Comparison of ENCODE assay signal across 9 mouse cellular contexts in genomic region chr7:73637810-73638125, GRCm38 (mm10).
DNase-seq lines count a peak whose midpoint lies in the region; ATAC-seq and TF ChIP-seq lines count a peak whose summit lies in the region.
"Had no signal": no experiment of that assay in that cellular context is flagged by ENCODE, and none has a peak within 500 bp of the region (broad histone marks: within the 10 kb centered on the region; RNA-seq: fewer than 3 reads in every experiment).

No protein-coding gene starts in this region.

- H3K36me3 ChIP-seq in forebrain, postnatal 0 days (ENCODE audit: insufficient read depth), result no peaks in the 10 kb centered on the region
- no peaks in the 10 kb centered on the region for H3K36me3 ChIP-seq in midbrain, embryonic 12.5 days
- no peaks in the 10 kb centered on the region for H3K36me3 ChIP-seq in liver, embryonic 11.5 days (ENCODE audit: control insufficient read depth, insufficient read depth, low read length)

- no peak for TF ChIP-seq POLR2A in lung, adult 2 months (IDR thresholded peaks at IDR 0.05; ENCODE audit: borderline replicate concordance, extremely low read depth, low read depth, low read length)

- WGBS in forebrain, postnatal 0 days, result 5% methylated on average over 4 of the region's 4 CpGs
- WGBS in midbrain, embryonic 12.5 days, result 15% methylated on average over 4 of the region's 4 CpGs
- 72% methylated on average over 4 of the region's 4 CpGs for WGBS in liver, embryonic 11.5 days
- 81% methylated on average over 4 of the region's 4 CpGs for WGBS in lung, adult 2 months

- H3K4me2 ChIP-seq in forebrain, postnatal 0 days (ENCODE audit: low read depth), result no peak overlapping the region
- no peak overlapping the region for H3K4me2 ChIP-seq in midbrain, embryonic 12.5 days (replicated peaks)
- H3K4me2 ChIP-seq in liver, embryonic 11.5 days, result no peak overlapping the region

- peak overlapping the region; percentile 67 for H3K27ac ChIP-seq in forebrain, postnatal 0 days (ENCODE audit: low read depth, low read length)
- no peak overlapping the region for H3K27ac ChIP-seq in midbrain, embryonic 12.5 days (replicated peaks)
- H3K27ac ChIP-seq in liver, embryonic 11.5 days (ENCODE audit: low read depth, low read length), result no peak overlapping the region

- ATAC-seq in forebrain, postnatal 0 days, result peak; percentile 97
- peak; percentile 90 for ATAC-seq in midbrain, embryonic 12.5 days (ENCODE audit: low FRiP score, low read depth)
- ATAC-seq in liver, embryonic 11.5 days (replicated peaks; ENCODE audit: low FRiP score), result no peak

- H3K4me1 ChIP-seq in forebrain, postnatal 0 days (ENCODE audit: insufficient read depth), result peaks cover 14% of the 10 kb centered on the region; the same call in 1 of the 2 replicates
- H3K4me1 ChIP-seq in midbrain, embryonic 12.5 days, result peaks cover 31% of the 10 kb centered on the region
- no peaks in the 10 kb centered on the region for H3K4me1 ChIP-seq in liver, embryonic 11.5 days (replicated peaks; ENCODE audit: control insufficient read depth, insufficient read depth, low read length)
- no peaks in the 10 kb centered on the region for H3K4me1 ChIP-seq in lung, adult 2 months (ENCODE audit: control insufficient read depth, insufficient read depth, low read length)

- H3K4me3 ChIP-seq in forebrain, postnatal 0 days (ENCODE audit: low read depth, low read length), result no peak overlapping the region
- no peak overlapping the region for H3K4me3 ChIP-seq in midbrain, embryonic 12.5 days
- H3K4me3 ChIP-seq in liver, embryonic 11.5 days (ENCODE audit: low read depth, low read length), result no peak overlapping the region
- no peak overlapping the region for H3K4me3 ChIP-seq in lung, adult 2 months (replicated peaks; ENCODE audit: extremely low read depth, low read depth, low read length)

- TF ChIP-seq CTCF in forebrain, postnatal 0 days (IDR thresholded peaks at IDR 0.05; ENCODE audit: low read depth), result no peak
- TF ChIP-seq CTCF in lung, adult 2 months (IDR thresholded peaks at IDR 0.05; ENCODE audit: insufficient read depth, low read length), result no peak

- peak; percentile 66 to 85 for DNase-seq in right cerebral cortex, postnatal 10 days (ENCODE audit: low spot score in 2 of 2)
- no peak for DNase-seq in right cerebral cortex, postnatal 14 days
- DNase-seq in forebrain, postnatal 0 days, result peak; percentile 86
- DNase-seq in telencephalon, adult 2 months (ENCODE audit: low read depth, low spot score), result peak; percentile 63
- DNase-seq in B cell, adult 2 months, result no peak
- DNase-seq in liver, embryonic 11.5 days (ENCODE audit: low spot score), result no peak
- no peak for DNase-seq in lung, adult 2 months
- DNase-seq: gastrocnemius, postnatal 36 days had no signal

- H3K9me3 ChIP-seq in forebrain, postnatal 0 days (ENCODE audit: low read length), result no peaks in the 10 kb centered on the region
- no peaks in the 10 kb centered on the region for H3K9me3 ChIP-seq in midbrain, embryonic 12.5 days
- H3K9me3 ChIP-seq in liver, embryonic 11.5 days (ENCODE audit: control insufficient read depth, low read length), result no peaks in the 10 kb centered on the region

- no peak overlapping the region for H3K9ac ChIP-seq in forebrain, postnatal 0 days
- no peak overlapping the region for H3K9ac ChIP-seq in midbrain, embryonic 12.5 days (replicated peaks)
- no peak overlapping the region for H3K9ac ChIP-seq in liver, embryonic 11.5 days (ENCODE audit: low read depth, low read length)

- H3K27me3 ChIP-seq in forebrain, postnatal 0 days (ENCODE audit: insufficient read depth, low read length), result no peaks in the 10 kb centered on the region
- peaks cover 66% of the 10 kb centered on the region for H3K27me3 ChIP-seq in midbrain, embryonic 12.5 days
- H3K27me3 ChIP-seq in liver, embryonic 11.5 days (replicated peaks; ENCODE audit: control insufficient read depth, insufficient read depth, low read length), result no peaks in the 10 kb centered on the region

Comparison
In these comparisons a context has a peak if more than half of its experiments do, and no peak if none do; other contexts are left out.
1. DNase-seq: peak in right cerebral cortex, postnatal 10 days (2 of 2), forebrain, postnatal 0 days (single experiment) and telencephalon, adult 2 months (single experiment); none in right cerebral cortex, postnatal 14 days (single experiment), B cell, adult 2 months (0 of 2), liver, embryonic 11.5 days (single experiment) and lung, adult 2 months (single experiment).